Mouse (Mus musculus): ENCODE measurements around the gene Lcn8. TPM values are rescaled to one million over a fixed set of nuclear protein-coding genes. Genes with fewer than 3 reads are reported as not detected.
A peak's percentile ranks its signal among the peaks of the same experiment; 100 is the strongest.
"Not testable (repeated sequence)": the region's sequence is repeated elsewhere in the genome, so short reads cannot be mapped to it uniquely, and the experiment has no call there.

Gene Lcn8
- total RNA-seq, 2 experiments from 2014 or later: 31.0 to 33.3 TPM

DNA sequence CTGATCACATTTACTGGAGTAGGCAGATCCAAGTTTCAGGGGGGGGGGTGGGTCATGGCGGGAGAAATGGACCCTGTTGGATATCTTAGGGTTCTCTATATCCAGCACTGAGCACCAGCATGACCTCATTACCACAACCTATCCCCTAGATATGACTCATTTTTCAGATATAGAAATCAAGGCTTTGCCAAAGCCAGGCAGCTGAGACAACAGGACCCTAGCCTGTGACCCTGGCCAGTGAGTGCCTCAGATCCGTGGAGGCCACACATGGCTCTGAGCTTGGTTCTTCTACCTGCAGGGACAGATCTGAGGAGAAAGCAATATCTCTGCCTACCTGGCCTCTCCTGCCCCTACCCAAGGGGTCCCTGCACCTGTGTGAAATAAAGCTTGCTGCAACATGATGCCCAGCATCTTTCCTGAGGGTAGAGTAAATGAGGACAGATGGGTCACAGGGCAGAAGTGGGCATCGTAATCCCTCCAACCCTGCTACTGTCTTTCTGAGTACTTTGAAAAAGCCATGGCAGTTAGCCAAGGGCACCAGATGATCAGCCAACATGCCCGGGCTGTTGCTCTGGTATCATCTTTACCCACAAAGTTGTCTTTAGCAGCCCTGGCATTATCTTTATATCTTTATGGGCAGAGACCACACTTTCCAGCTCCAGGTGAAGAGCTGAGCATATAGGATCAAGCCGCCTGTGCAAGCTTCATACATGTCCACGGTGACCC is 8.5 kb downstream of the Lcn8 start:
- DNase-seq: no peak
- intact Hi-C loops (cut with DNase I; ENCODE audit: low total_unique reads): no loop called here

DNA sequence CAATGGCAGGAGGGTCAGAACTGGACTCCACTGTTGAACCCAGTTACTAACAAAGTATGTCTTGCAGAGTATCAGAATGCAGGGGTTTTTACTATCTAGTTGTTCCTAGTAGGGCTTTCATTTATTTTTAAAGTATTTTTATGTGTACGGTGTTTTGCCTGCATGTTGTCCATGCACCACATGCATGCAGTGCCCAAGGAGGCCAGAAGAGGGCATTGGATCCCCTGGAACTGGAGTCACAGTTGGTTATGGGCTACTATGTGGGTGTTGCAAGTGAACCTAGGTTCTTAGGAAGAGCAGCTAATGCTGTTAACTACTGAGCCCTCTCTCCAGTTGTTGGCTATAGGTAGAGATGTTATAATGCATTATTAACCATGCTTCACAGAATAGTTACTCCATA is 10.6 kb downstream of the Lcn8 start:
- intact Hi-C loops (cut with DNase I; ENCODE audit: low total_unique reads): no loop called here
- peak; percentile 50 for DNase-seq

DNA sequence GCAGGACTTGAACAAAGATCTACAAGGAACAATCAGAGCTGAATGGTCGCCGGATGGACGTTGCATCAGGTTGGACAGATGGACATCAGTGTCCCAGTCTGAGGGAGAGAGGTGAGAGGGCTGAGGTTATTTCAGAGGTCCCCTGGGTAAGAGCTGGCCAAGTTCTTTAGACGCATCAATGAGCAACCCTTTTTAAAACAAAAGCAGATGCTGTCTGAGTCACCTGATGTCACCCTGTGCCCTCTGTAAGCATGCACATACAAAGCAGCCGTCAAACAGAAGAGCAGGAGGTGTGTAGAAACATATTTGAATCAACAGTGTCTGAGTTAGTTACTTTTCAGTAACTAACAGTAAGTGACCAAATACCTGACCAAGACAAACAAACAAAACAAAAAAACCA is 11.2 kb downstream of the Lcn8 start:
- DNase-seq: no peak
- intact Hi-C loops (cut with DNase I; ENCODE audit: low total_unique reads): no loop called here

DNA sequence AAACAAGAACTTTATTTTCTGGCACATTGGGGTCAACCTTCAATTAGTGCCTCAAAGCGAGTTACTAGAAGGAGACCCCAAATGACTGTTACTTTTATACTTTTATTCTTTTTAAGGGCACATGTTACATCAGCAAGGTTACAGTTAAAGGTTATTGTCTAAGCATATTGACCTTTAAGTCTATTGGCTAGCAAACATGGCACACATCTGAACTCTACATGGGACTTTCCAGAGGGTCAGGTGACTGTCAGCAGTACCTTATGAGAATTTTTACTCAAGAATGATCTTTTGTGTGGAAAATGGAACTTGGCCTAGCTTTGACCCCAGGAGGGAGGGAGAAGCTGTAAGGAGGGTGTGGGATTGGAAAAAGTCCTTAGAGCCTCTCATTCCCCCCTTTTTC is 13.6 kb downstream of the Lcn8 start:
- no peak for DNase-seq
- intact Hi-C loops (cut with DNase I; ENCODE audit: low total_unique reads): no loop called here

DNA sequence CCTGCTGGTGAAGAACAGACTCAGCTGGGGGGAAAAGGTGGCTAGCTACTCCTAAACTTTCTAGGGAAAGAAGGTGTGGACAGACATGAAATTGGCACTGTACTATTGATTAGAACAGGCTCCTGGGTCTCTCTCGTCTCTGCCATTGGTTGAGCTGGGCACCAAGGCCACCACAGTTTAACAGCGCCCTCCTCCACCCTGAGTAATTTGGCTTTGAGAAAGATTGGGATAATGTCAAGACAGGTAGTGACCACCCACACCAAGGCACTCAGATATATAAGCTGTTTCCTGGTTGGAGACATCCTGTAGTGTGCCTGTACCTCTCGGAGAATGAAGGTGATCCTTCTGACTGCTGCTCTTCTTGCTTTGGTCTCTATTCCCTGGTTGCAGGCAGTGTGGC is 23.6 kb downstream of the Lcn8 start, which contains the start of gene Lcn6:
Gene Lcn6, plus strand, starts transcription at position 301 of the 400 bp plus-strand sequence.
- DNase-seq: no peak
- intact Hi-C loops (cut with DNase I; ENCODE audit: low total_unique reads): no loop called here

DNA sequence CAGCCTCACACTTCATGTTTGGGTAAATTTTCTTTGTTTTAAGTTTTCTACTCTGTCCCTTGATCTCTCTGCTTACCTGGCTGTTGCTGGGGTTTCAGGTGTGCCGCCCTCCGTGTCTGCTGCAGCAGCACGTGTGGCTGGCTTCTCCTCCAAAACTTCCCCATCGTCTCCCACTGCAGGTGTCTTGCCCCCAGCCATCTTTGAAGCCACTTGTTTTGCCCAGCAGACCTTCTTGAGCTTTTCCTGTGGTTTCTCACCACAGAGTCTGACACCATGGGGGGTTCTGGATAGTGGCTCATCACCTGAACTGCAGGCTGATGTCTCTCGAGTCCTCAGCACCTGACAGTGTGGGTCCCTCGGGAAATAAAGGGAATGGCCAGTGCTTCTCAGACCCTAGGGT is 26.6 kb downstream of the Lcn8 start:
- no peak for DNase-seq
- intact Hi-C loops (cut with DNase I; ENCODE audit: low total_unique reads): no loop called here

DNA sequence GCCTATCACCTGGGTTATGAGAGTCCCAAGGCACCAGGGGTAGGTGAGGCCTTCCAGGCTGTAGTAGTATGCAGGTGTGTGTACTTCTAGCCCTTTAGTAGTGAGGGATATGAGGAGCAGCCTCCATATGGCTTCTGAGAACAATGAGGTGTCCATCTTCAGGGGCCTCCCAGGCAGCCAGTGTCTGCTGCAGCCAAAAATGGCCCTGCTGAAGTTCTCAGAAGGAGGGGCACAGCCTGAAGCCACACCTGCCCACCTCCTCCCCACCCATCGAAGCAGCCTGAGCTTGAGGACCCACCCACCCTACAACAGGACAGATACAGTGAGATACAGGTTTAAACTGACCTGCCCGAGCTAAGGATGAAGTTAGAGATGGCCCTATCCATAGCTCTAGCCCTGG is 29.5 kb downstream of the Lcn8 start, which contains the start of gene Lcn10:
Gene Lcn10, plus strand, starts transcription at position 301 of the 400 bp plus-strand sequence.
- intact Hi-C loops (cut with DNase I; ENCODE audit: low total_unique reads): no loop called here

DNA sequence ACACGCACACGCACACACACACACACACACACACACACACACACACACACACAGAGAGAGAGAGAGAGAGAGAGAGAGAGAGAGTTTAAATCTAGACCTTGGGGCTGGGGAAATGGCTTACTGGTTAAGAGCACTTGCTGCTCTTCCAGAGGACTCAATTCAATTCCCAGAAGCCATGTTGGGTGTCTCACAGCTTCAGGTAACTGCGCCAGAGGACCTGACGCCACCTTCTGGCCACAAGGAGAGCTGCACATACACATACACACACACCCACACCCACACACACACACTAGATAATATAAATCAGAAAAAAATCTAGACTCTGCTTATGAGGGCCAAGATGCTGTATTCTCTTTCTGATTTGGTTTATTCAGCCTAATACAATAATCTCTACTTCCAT is 34.0 kb downstream of the Lcn8 start:
- DNase-seq: no peak
- intact Hi-C loops (cut with DNase I; ENCODE audit: low total_unique reads): no loop called here

More for the DNA sequence above, 29.5 kb downstream of the Lcn8 start, which contains the start of gene Lcn10:
- no peak for DNase-seq

DNA sequence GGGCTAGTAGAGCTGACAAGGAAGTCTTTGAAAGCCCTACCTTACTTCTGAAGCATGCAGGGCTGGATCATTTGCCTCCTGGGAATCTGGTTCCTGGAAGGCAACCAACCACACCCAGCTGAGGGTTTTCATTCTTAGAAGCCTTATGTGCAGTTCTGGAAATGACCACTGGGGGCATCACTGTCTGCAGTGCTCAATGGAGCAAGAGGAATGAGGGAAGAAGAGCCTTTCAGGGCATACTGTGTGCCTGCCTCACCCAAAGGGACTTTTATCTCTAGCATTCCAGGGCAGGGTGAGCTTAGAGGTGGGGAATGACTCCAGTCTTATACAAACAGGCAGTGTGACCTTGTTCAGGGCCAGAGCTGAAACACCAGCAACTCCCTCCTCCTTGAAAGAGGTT is 41.7 kb downstream of the Lcn8 start:
- intact Hi-C loops (cut with DNase I; ENCODE audit: low total_unique reads): loop anchor here (10.0 kb wide), 1 partner anchor 60 kb away; no protein-coding TSS in a partner anchor
- DNase-seq: peak; percentile 66

DNA sequence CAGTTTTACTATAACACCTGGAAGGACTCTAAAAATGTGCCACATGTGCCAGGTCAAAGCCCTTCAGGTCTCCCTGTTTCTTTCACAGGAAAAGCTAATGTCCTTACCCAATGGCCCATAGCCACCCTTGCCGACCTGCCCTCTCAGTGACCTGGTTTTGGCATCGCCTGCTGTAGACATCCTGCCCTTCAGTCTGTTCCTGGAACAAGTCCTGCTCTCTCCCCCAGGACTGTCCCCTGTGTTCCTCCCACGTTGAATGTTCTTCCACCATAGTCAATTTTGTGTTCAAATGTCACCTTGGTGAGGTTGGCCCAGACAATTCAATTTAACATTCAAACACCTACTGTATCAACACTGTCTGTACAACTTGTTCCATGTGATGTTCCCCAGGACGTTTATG is 44.0 kb downstream of the Lcn8 start:
- DNase-seq: no peak
- intact Hi-C loops (cut with DNase I; ENCODE audit: low total_unique reads): loop anchor here (10.0 kb wide), 1 partner anchor 62 kb away; no protein-coding TSS in a partner anchor

DNA sequence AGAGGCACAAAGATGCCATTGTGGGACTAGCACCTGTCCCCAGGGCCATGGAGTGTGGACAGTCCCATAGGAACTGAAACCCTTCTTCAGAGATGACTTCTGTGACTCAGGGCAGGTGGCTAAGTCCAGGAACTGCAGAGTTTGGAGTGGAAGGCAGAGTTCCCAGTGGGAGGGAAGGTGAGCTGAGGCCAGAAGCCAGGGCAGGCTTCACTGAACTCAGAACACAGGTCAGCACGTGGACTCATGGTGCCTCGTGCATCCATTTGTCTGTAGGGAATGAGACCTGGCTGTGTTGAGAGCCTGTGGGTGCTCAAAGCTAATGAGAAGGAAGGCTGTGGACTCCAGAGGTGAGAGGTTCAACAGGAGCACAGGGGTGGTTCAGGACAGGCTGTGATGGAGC is 45.8 kb downstream of the Lcn8 start:
- DNase-seq: no peak
- intact Hi-C loops (cut with DNase I; ENCODE audit: low total_unique reads): loop anchor here (10.0 kb wide), 1 partner anchor 64 kb away; no protein-coding TSS in a partner anchor

DNA sequence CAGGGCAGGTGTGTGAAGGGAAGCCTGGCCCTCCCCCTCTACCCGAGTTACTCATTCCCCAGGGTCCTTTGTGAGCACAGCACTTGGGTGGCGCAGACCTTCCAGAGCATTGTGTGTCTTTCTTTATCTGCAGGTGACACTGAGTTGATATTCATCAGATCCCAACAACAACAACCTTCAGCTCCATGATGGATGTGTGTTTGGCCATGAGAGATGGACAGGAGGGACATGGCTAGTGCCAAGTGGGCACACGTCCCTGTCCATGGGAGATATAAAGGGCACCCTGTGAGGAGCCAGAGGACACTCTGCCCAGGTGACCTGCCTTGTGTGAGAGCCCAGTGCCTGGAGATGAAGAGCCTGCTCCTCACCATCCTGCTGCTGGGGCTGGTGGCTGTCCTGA is 46.8 kb downstream of the Lcn8 start, which contains the start of gene Obp2a:
Gene Obp2a, plus strand, starts transcription at position 301 of the 400 bp plus-strand sequence.
- DNase-seq: not testable (repeated sequence)
- intact Hi-C loops (cut with DNase I; ENCODE audit: low total_unique reads): loop anchor here (10.0 kb wide), 1 partner anchor 65 kb away; no protein-coding TSS in a partner anchor

DNA sequence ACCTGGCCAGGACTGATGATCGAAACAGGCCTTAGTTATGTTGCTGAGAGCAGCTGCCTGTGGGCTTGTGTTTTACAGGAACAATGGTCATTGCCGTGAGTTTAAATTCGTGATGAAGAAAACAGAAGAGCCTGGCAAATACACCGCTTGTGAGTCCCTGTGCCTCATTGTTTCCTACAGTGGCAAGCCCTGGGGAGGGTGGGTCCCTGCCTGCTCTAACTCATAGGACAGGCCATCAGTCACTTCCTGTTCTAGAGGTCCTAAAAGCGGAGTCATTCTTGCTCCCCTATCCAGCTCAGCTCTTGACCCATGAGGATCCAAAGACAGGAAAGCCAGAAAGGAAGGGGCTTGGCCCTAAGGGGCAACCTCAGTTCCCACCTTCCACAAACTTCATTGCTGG is 48.1 kb downstream of the Lcn8 start:
- intact Hi-C loops (cut with DNase I; ENCODE audit: low total_unique reads): no loop called here
- DNase-seq: no peak

DNA sequence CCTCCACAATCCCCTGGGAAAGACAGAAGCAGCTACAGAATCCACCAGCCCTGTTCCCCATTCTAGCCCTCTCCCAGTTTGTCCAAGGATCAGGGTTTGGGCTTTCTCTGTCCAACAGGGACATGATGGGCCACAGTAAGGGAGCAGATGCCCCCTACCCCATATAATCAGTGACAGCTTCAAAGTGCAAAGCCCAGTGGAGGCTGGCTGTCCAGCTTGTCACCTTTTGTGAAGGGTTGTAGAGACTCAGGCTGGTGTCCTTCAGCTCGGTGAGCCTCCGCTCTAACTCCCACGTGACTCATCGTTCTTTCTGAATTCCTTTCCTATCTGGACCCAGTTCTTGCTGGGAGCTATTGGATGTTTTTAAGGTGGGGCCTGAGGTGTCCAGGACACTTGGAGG is 50.8 kb downstream of the Lcn8 start:
- no peak for DNase-seq
- intact Hi-C loops (cut with DNase I; ENCODE audit: low total_unique reads): no loop called here

Other genes with a start within 250 kb of the Lcn8 start
- not detected for gene Fut7, start 229.9 kb upstream of the Lcn8 start, total RNA-seq (2021)
- gene Abca2, start 224.4 kb upstream of the Lcn8 start, total RNA-seq (2021): 10 to 100 TPM in 1 of 2 experiments, 1 to 10 TPM in 1; 9.2 to 11.6 TPM
- gene Clic3, start 196.3 kb upstream of the Lcn8 start, total RNA-seq (2021): not detected
- 10 to 100 TPM; 15.7 to 18.9 TPM for gene Paxx, start 192.0 kb upstream of the Lcn8 start, total RNA-seq (2021)
- gene Ptgds, start 183.1 kb upstream of the Lcn8 start, total RNA-seq (2021): 1 to 10 TPM; 1.3 to 1.4 TPM
- gene Lcn12, start 159.2 kb upstream of the Lcn8 start, total RNA-seq (2021): not detected
- 10 to 100 TPM; 68.6 to 70.5 TPM for gene Fbxw5, start 152.4 kb upstream of the Lcn8 start, total RNA-seq (2021)
- gene C8g, start 151.4 kb upstream of the Lcn8 start, total RNA-seq (2021): under 1 TPM; 0.91 to 0.98 TPM
- gene Traf2, start 106.2 kb upstream of the Lcn8 start, total RNA-seq (2021): 10 to 100 TPM in 1 of 2 experiments, 1 to 10 TPM in 1; 9.7 to 13.3 TPM
- 100 to 1,000 TPM; 164 to 173 TPM for gene Edf1, start 95.3 kb upstream of the Lcn8 start, total RNA-seq (2021)
- under 1 TPM; 0.68 to 0.80 TPM for gene Mamdc4, start 78.3 kb upstream of the Lcn8 start, total RNA-seq (2021)
- gene Phpt1, start 77.9 kb upstream of the Lcn8 start, total RNA-seq (2021): 10 to 100 TPM; 42.6 to 44.8 TPM
- under 1 TPM in 1 of 2 experiments, not detected in 1; 0.10 TPM for gene Ajm1, start 71.4 kb upstream of the Lcn8 start, total RNA-seq (2021)
- gene Rabl6, start 44.6 kb upstream of the Lcn8 start, total RNA-seq (2021): 10 to 100 TPM; 39.5 to 41.0 TPM
- not detected for gene Ccdc183, start 35.4 kb upstream of the Lcn8 start, total RNA-seq (2021)
- gene Tmem141, start 31.1 kb upstream of the Lcn8 start, total RNA-seq (2021): 10 to 100 TPM; 12.1 to 14.3 TPM
- 1 to 10 TPM; 5.7 to 6.2 TPM for gene Fcna, start 25.1 kb upstream of the Lcn8 start, total RNA-seq (2021)
- gene Lcn5, start 4.8 kb downstream of the Lcn8 start, total RNA-seq (2021): not detected
- not detected for gene Lcn6, start 23.7 kb downstream of the Lcn8 start, total RNA-seq (2021)
- gene Lcn10, start 29.6 kb downstream of the Lcn8 start, total RNA-seq (2021): not detected
- not detected for gene Obp2a, start 46.9 kb downstream of the Lcn8 start, total RNA-seq (2021)
- 10 to 100 TPM; 10.9 to 15.5 TPM for gene Bmyc, start 53.6 kb downstream of the Lcn8 start, total RNA-seq (2021)
- not detected for gene Obp2b, start 83.9 kb downstream of the Lcn8 start, total RNA-seq (2021)
- not detected for gene Lcn3, start 112.4 kb downstream of the Lcn8 start, total RNA-seq (2021)
- gene Lcn11, start 123.9 kb downstream of the Lcn8 start, total RNA-seq (2021): not detected
- not detected for gene Gm13539, start 129.1 kb downstream of the Lcn8 start, total RNA-seq (2021)
- gene Glt6d1, start 162.7 kb downstream of the Lcn8 start, total RNA-seq (2021): not detected
- gene Lcn9, start 170.0 kb downstream of the Lcn8 start, total RNA-seq (2021): not detected
- gene Sohlh1, start 194.1 kb downstream of the Lcn8 start, total RNA-seq (2021): not detected
- gene Kcnt1, start 210.6 kb downstream of the Lcn8 start, total RNA-seq (2021): under 1 TPM; 0.23 to 0.84 TPM

Data from gastrocnemius, postnatal 14 days (tissue).